Mouse (Mus musculus) left cerebral cortex, adult 2 months (tissue): ENCODE measurements at regions not wholly inside any gene's neighbourhood (a gene's known extent, or its start where the extent isn't known, plus 50 kb on each side); places are given as distances from the start of the nearest gene placed in this dataset.

Source experiments
- DNase-seq, 2 experiments: peaks; one replicate each; pipeline ENCODE4 v3.0.0; 2021 to 2022; ENCODE audit warnings: low spot score in 2 of 2, mixed read lengths in 1 of 2; ENCODE audit errors: extremely low spot score in 1 of 2
- H3K27ac ChIP-seq: fragments of 200-600 bp; 2 replicates; pipeline ENCODE4 v1.8.1; 2022
- H3K4me3 ChIP-seq: fragments of 200-600 bp; 2 replicates; pipeline ENCODE4 v1.8.1; 2022
- CTCF ChIP-seq: fragments of 200-600 bp; IDR thresholded peaks from 2 replicates; pipeline ENCODE4 v1.8.1; 2022; ENCODE audit warnings: antibody characterized with exemption, mild to moderate bottlenecking, moderate library complexity
- intact Hi-C: fragments of 180-260 bp; cut with DNase I; formaldehyde crosslinking; loops from one replicate; pipeline ENCODE4 v1.15.1; 2025

GRCm38 (mm10) chr3:150493433-150494045, 944.1 kb upstream of the Adgrl4 start:
- H3K27ac ChIP-seq, result no peak overlapping the region
- TF ChIP-seq CTCF, result no peak
- no peak overlapping the region for H3K4me3 ChIP-seq
- intact Hi-C loops, result no loop called here
- no peak for DNase-seq

GRCm38 (mm10) chr3:150530966-150531365, 906.7 kb upstream of the Adgrl4 start:
- no peak for TF ChIP-seq CTCF
- DNase-seq, result no peak
- Histone ChIP-seq H3K4me3 (no peak overlapping the region), H3K27ac (no peak overlapping the region)
- intact Hi-C loops, result no loop called here

- intact Hi-C loops, result no loop called here
- DNase-seq, result no peak
- TF ChIP-seq CTCF, result no peak
Observed at GRCm38 (mm10) chr3:150543118-150543517, 894.6 kb upstream of the Adgrl4 start.

GRCm38 (mm10) chr3:150588474-150588873, 849.2 kb upstream of the Adgrl4 start:
- DNase-seq, result no peak
- TF ChIP-seq CTCF, result no peak
- intact Hi-C loops, result no loop called here
- no peak overlapping the region for H3K27ac ChIP-seq
- no peak overlapping the region for H3K4me3 ChIP-seq

More at GRCm38 (mm10) chr3:150543118-150543517, 894.6 kb upstream of the Adgrl4 start:
- H3K4me3 ChIP-seq, result no peak overlapping the region
- no peak overlapping the region for H3K27ac ChIP-seq

- Histone ChIP-seq H3K27ac (no peak overlapping the region), H3K4me3 (no peak overlapping the region)
- TF ChIP-seq CTCF, result no peak
- DNase-seq, result no peak
- intact Hi-C loops, result no loop called here
Observed at GRCm38 (mm10) chr3:150590978-150591377, 846.7 kb upstream of the Adgrl4 start.

- no peak for DNase-seq
Observed at GRCm38 (mm10) chr3:150603400-150604095, 834.1 kb upstream of the Adgrl4 start.

GRCm38 (mm10) chr3:150610681-150611101, 827.0 kb upstream of the Adgrl4 start:
- DNase-seq, result peak; percentile 40 to 50
- TF ChIP-seq CTCF, result no peak
- Histone ChIP-seq H3K4me3 (peak overlapping the region; percentile 43), H3K27ac (no peak overlapping the region; the same call in 1 of the 2 replicates)
- intact Hi-C loops, result no loop called here

More at GRCm38 (mm10) chr3:150603400-150604095, 834.1 kb upstream of the Adgrl4 start:
- Histone ChIP-seq H3K4me3 (no peak overlapping the region), H3K27ac (no peak overlapping the region)
- no peak for TF ChIP-seq CTCF
- intact Hi-C loops, result no loop called here

GRCm38 (mm10) chr3:150637544-150637943, 800.1 kb upstream of the Adgrl4 start:
- no peak for TF ChIP-seq CTCF
- Histone ChIP-seq H3K27ac (no peak overlapping the region), H3K4me3 (no peak overlapping the region)
- intact Hi-C loops, result no loop called here
- no peak for DNase-seq

- intact Hi-C loops, result no loop called here
- no peak for TF ChIP-seq CTCF
- no peak for DNase-seq
- Histone ChIP-seq H3K4me3 (no peak overlapping the region), H3K27ac (no peak overlapping the region)
Observed at GRCm38 (mm10) chr3:150640004-150640676, 797.5 kb upstream of the Adgrl4 start.

- no peak for TF ChIP-seq CTCF
- intact Hi-C loops, result no loop called here
- Histone ChIP-seq H3K4me3 (no peak overlapping the region), H3K27ac (no peak overlapping the region)
- no peak for DNase-seq
Observed at GRCm38 (mm10) chr3:150648040-150648439, 789.6 kb upstream of the Adgrl4 start.

- intact Hi-C loops, result no loop called here
- no peak overlapping the region for H3K4me3 ChIP-seq
- H3K27ac ChIP-seq, result no peak overlapping the region
- TF ChIP-seq CTCF, result no peak
- no peak for DNase-seq
Observed at GRCm38 (mm10) chr3:150649783-150650565, 787.7 kb upstream of the Adgrl4 start.

GRCm38 (mm10) chr3:150695751-150696150, 741.9 kb upstream of the Adgrl4 start:
- no peak for TF ChIP-seq CTCF
- Histone ChIP-seq H3K4me3 (no peak overlapping the region), H3K27ac (no peak overlapping the region)
- DNase-seq, result no peak
- intact Hi-C loops, result no loop called here
